Mouse (Mus musculus) lung, embryonic 14.5 days (tissue): ENCODE data around the gene Gramd1c. TPM values are rescaled to one million over a fixed set of nuclear protein-coding genes. Genes with fewer than 3 reads are reported as not detected.

Experiments used
- ATAC-seq: fragments of 200-750 bp; cut with Nextera tagmentation; 2 replicates; pipeline ENCODE4 v1.8.0; 2017; ENCODE audit warnings: mild to moderate bottlenecking, moderate TSS enrichment, moderate library complexity; ENCODE audit not compliant: insufficient read depth
- DNase-seq: peaks from one replicate; pipeline ENCODE4 v3.0.0-alpha.2; 2015
- H3K27ac ChIP-seq: fragments of 300-500 bp; sonication (generic); 2 replicates; pipeline ENCODE4 v1.5.1; 2014; ENCODE audit warnings: low read depth, mild to moderate bottlenecking, moderate library complexity
- H3K27me3 ChIP-seq: fragments of 300-500 bp; sonication (generic); 2 replicates; pipeline ENCODE4 v1.6.1; 2014; ENCODE audit warnings: low read length, control low read depth; ENCODE audit not compliant: insufficient read depth
- H3K36me3 ChIP-seq: fragments of 300-500 bp; sonication (generic); 2 replicates; pipeline ENCODE4 v1.6.1; 2014; ENCODE audit warnings: control low read depth; ENCODE audit not compliant: insufficient read depth
- H3K4me1 ChIP-seq: fragments of 300-500 bp; sonication (generic); 2 replicates; pipeline ENCODE4 v1.6.1; 2014; ENCODE audit warnings: antibody characterized with exemption, control low read depth; ENCODE audit not compliant: insufficient read depth
- H3K4me2 ChIP-seq: fragments of 300-500 bp; sonication (generic); 2 replicates; pipeline ENCODE4 v1.6.1; 2014; ENCODE audit warnings: mild to moderate bottlenecking
- H3K4me3 ChIP-seq: fragments of 300-500 bp; sonication (generic); 2 replicates; pipeline ENCODE4 v1.5.1; 2014; ENCODE audit warnings: low read depth, low read length
- H3K9ac ChIP-seq: fragments of 300-500 bp; sonication (generic); 2 replicates; pipeline ENCODE4 v1.6.1; 2014
- H3K9me3 ChIP-seq: fragments of 300-500 bp; sonication (generic); 2 replicates; pipeline ENCODE4 v1.6.1; 2016; ENCODE audit warnings: low read depth, low read length, control low read depth
- CTCF ChIP-seq: IDR thresholded peaks from 2 replicates; pipeline ENCODE4 v1.5.1; 2016; ENCODE audit warnings: antibody characterized with exemption, low read depth
- WGBS: fragments of 180-500 bp; shearing (Covaris S2); extraction: QIAGEN DNeasy Blood & Tissue Kit; methylation state at CpG from one replicate; pipeline ENCODE4 v1.1.7; 2014; 5-methylcytosine and 5-hydroxymethylcytosine counted together
- polyA plus RNA-seq: library from polyadenylated mRNA; unstranded; fragments of >200 nt; fragmentation: Nextera tagmentation; extraction: Ambion mirVana; gene quantifications from 2 replicates; pipeline ENCODE4 v1.2.1, GENCODE M21; 2014

Gramd1c gene
- polyA plus RNA-seq, 1 experiment from 2014 or later: 5.6 TPM

GRCm38 (mm10) chr16:44099377-44099776 is 36.2 kb upstream of the Gramd1c start:
- DNase-seq (no peak), ATAC-seq (no peak)
- Histone ChIP-seq H3K36me3 (peaks cover 77% of the 10 kb centered on the region), H3K9me3 (no peaks in the 10 kb centered on the region), H3K4me2 (no peak overlapping the region), H3K27me3 (no peaks in the 10 kb centered on the region), H3K9ac (no peak overlapping the region), H3K4me1 (no peaks in the 10 kb centered on the region), H3K4me3 (no peak overlapping the region), H3K27ac (no peak overlapping the region)
- WGBS: 92% methylated on average over 7 of the region's 7 CpGs
- TF ChIP-seq CTCF: no peak

GRCm38 (mm10) chr16:44087650-44088049 is 24.5 kb upstream of the Gramd1c start:
- no peaks in the 10 kb centered on the region for H3K9me3 ChIP-seq
- 56% methylated on average over 2 of the region's 2 CpGs for WGBS
- peaks cover 54% of the 10 kb centered on the region for H3K36me3 ChIP-seq
- no peaks in the 10 kb centered on the region for H3K27me3 ChIP-seq
- DNase-seq: no peak
- H3K4me1 ChIP-seq: no peaks in the 10 kb centered on the region
- H3K4me2 ChIP-seq: no peak overlapping the region
- TF ChIP-seq CTCF: no peak
- no peak overlapping the region for H3K9ac ChIP-seq
- no peak overlapping the region for H3K4me3 ChIP-seq
- no peak for ATAC-seq
- H3K27ac ChIP-seq: no peak overlapping the region

- no peaks in the 10 kb centered on the region for H3K4me1 ChIP-seq
- no peaks in the 10 kb centered on the region for H3K27me3 ChIP-seq
- no peak overlapping the region for H3K27ac ChIP-seq
- H3K36me3 ChIP-seq: no peaks in the 10 kb centered on the region
- 87% methylated on average over 15 of the region's 15 CpGs for WGBS
- ATAC-seq: no peak
- no peaks in the 10 kb centered on the region for H3K9me3 ChIP-seq
- H3K4me3 ChIP-seq: no peak overlapping the region
- H3K9ac ChIP-seq: no peak overlapping the region
- no peak for TF ChIP-seq CTCF
- DNase-seq: no peak
- no peak overlapping the region for H3K4me2 ChIP-seq
Measured at GRCm38 (mm10) chr16:44061341-44061740, 1.8 kb downstream of the Gramd1c start.

GRCm38 (mm10) chr16:44060604-44061286 is 2.4 kb downstream of the Gramd1c start:
- ATAC-seq (no peak), DNase-seq (no peak)
- Histone ChIP-seq H3K4me2 (no peak overlapping the region), H3K9ac (no peak overlapping the region), H3K27ac (no peak overlapping the region), H3K9me3 (no peaks in the 10 kb centered on the region), H3K36me3 (no peaks in the 10 kb centered on the region), H3K27me3 (no peaks in the 10 kb centered on the region), H3K4me1 (no peaks in the 10 kb centered on the region), H3K4me3 (no peak overlapping the region)
- WGBS: 91% methylated on average over 18 of the region's 18 CpGs
- TF ChIP-seq CTCF: no peak

DNA sequence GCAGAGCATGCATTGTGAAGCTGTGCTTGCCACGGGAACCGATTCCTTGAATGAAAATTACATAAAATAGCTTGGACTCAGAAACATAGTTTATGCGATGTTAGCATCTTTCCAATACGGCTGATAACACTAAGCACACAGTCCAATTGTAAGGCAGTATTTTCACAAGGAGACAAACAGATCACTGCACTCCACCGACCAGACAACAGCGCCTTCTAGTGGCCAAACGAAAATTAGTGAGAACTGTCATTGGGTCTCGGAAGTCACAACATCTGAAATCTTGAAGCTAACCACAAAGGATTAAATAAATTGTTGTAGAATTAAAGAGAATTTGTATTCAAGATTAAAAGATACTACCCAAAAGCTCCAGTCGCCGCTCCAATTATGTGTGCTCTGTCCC is 4.4 kb downstream of the Gramd1c start:
- Histone ChIP-seq H3K27me3 (no peaks in the 10 kb centered on the region), H3K36me3 (no peaks in the 10 kb centered on the region), H3K4me2 (no peak overlapping the region), H3K9me3 (no peaks in the 10 kb centered on the region), H3K27ac (no peak overlapping the region), H3K4me3 (no peak overlapping the region), H3K4me1 (no peaks in the 10 kb centered on the region), H3K9ac (no peak overlapping the region)
- DNase-seq (peak; percentile 90), ATAC-seq (no peak)
- WGBS: 22% methylated on average over 10 of the region's 10 CpGs
- TF ChIP-seq CTCF: peak; percentile 89

DNA sequence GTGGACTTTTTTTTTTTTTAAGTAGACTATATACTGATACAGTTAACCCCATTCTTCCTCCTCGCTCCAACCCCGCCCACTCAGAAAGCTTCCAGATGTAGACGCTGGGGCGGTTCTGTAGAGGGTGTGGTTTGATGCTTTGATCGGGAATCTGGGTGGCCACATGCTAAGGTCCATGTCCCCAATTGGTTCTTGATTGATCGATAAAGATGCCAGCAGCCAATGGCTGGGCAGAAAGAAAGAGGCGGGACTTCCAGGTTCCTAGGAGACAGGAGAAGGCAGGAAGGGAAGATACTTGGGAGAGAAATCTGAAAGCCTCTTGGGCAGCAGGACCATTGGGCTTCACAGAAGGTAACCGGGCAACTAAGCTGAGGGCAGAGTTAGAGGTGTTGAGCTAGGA is 7.4 kb downstream of the Gramd1c start:
- ATAC-seq: no peak
- Histone ChIP-seq H3K4me2 (no peak overlapping the region), H3K27me3 (no peaks in the 10 kb centered on the region), H3K36me3 (no peaks in the 10 kb centered on the region), H3K9me3 (no peaks in the 10 kb centered on the region), H3K4me3 (no peak overlapping the region), H3K27ac (no peak overlapping the region), H3K4me1 (no peaks in the 10 kb centered on the region), H3K9ac (no peak overlapping the region)
- DNase-seq: no peak
- WGBS: 70% methylated on average over 8 of the region's 8 CpGs
- no peak for TF ChIP-seq CTCF

DNA sequence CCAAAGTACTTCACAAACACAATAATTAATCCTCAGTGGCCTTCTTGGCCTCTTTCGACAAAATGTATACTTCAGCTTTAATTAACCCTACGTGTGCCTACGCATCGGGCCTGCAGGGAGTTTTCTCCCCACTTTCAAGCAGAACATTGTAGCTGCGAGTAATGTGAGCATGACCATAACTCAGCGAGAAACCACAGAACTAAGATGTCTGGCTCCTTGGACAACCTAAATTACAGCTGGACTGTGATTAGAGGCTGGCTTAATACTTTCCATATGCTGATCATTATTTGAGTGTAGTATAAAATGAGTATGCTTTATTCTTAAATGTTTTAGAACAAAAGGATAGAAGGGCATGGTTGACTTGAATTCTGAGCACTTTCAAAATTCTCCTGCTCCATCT is 9.9 kb downstream of the Gramd1c start:
- no peaks in the 10 kb centered on the region for H3K9me3 ChIP-seq
- DNase-seq (no peak), ATAC-seq (no peak)
- no peak overlapping the region for H3K27ac ChIP-seq
- H3K36me3 ChIP-seq: no peaks in the 10 kb centered on the region
- H3K9ac ChIP-seq: no peak overlapping the region
- no peaks in the 10 kb centered on the region for H3K4me1 ChIP-seq
- H3K27me3 ChIP-seq: no peaks in the 10 kb centered on the region
- no peak overlapping the region for H3K4me2 ChIP-seq
- no peak for TF ChIP-seq CTCF
- WGBS: 50% methylated on average over 6 of the region's 6 CpGs
- H3K4me3 ChIP-seq: no peak overlapping the region
